Mouse (Mus musculus): ENCODE measurements around the gene Ift52.
"Not testable (repeated sequence)": the region's sequence is repeated elsewhere in the genome, so short reads cannot be mapped to it uniquely, and the experiment has no call there.

Gene Ift52

GRCm38 (mm10) chr2:162998528-162999230 lies 18.5 kb upstream of the Ift52 start:
- in situ Hi-C loops (cut with MboI; ENCODE audit: low pct_unique_long_range_greater_than_20kb in 1 of 2, low sequenced_read_pairs in 2 of 2, unreplicated experiment in 1 of 2), result loop anchor here in 1 of 2 experiments (25.0 kb wide), 1 partner anchor 339 kb away; no protein-coding TSS in a partner anchor

DNA sequence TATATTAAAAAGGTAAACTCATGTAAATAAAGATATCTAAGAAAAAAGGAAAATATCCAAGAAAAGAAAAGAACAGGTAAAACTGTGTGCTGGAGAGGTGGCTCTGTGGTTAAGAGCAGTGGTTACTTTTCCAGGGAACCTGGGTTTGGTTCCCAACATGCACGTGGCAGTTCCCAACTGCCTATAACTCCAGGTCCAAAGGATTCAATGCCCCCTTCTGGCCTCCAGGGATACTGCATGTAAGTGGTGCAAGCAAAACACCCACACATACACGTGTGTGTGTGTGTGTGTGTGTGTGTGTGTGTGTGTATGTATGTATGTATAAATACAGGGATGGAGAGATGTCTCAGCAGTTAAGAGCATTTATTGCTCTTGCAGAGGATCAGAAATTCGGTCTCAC lies 17.4 kb upstream of the Ift52 start:
- in situ Hi-C loops (cut with MboI; ENCODE audit: low pct_unique_long_range_greater_than_20kb in 1 of 2, low sequenced_read_pairs in 2 of 2, unreplicated experiment in 1 of 2), result loop anchor here in 1 of 2 experiments (10.0 to 25.0 kb wide), 2 partner anchors 75 to 338 kb away; no protein-coding TSS in a partner anchor

- in situ Hi-C loops (cut with MboI; ENCODE audit: low pct_unique_long_range_greater_than_20kb in 1 of 2, low sequenced_read_pairs in 2 of 2, unreplicated experiment in 1 of 2), result loop anchor here in 1 of 2 experiments (10.0 kb wide), 1 partner anchor 76 kb away; no protein-coding TSS in a partner anchor
Measured at GRCm38 (mm10) chr2:163001071-163001470, 16.1 kb upstream of the Ift52 start.

- in situ Hi-C loops (cut with MboI; ENCODE audit: low pct_unique_long_range_greater_than_20kb in 1 of 2, low sequenced_read_pairs in 2 of 2, unreplicated experiment in 1 of 2), result loop anchor here in 1 of 2 experiments (10.0 kb wide), 1 partner anchor 82 kb away; no protein-coding TSS in a partner anchor
Measured at GRCm38 (mm10) chr2:163007299-163007698, 9.9 kb upstream of the Ift52 start.

DNA sequence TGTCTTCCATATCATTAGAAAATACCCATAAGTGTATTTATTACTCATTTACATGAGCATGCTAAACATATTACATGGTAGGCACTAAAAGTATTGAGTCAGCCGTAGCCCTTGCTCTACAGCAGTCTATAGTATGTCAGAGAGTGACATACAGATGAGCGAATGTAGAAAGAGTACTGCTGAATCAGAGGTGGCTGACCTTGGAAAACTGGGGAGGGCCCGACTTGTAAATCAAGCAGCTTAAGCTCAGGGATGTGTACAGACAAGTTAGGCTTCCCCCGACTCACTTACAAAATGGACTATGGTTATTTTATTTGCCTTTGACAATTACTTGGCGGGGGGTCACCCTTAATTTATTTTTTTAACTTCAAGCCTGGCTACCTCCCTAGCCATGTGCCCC lies 14.1 kb downstream of the Ift52 start:
- in situ Hi-C loops (cut with MboI; ENCODE audit: low pct_unique_long_range_greater_than_20kb in 1 of 2, low sequenced_read_pairs in 2 of 2, unreplicated experiment in 1 of 2), result no loop called here

- in situ Hi-C loops (cut with MboI; ENCODE audit: low pct_unique_long_range_greater_than_20kb in 1 of 2, low sequenced_read_pairs in 2 of 2, unreplicated experiment in 1 of 2), result no loop called here
Measured at GRCm38 (mm10) chr2:163031757-163032156, 14.6 kb downstream of the Ift52 start.

DNA sequence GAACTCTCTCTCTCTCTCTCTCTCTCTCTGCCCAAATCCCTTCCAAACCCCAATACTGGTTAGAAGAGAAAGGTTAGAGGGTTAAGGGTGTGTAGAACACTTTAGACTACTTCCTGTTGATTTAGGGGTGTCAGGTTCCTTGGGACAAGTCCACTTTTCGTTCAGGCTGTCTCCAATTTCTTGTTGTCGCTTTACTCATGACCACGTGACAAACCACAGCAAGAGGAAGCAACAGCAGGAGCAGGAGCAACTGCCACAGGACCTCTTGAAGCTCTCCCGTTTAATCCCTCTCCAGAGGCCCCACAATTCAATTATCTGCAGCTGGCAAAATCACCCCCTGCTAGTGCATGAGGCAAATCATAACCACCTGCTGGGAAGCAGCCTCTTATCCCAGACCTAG lies 15.5 kb downstream of the Ift52 start:
- in situ Hi-C loops (cut with MboI; ENCODE audit: low pct_unique_long_range_greater_than_20kb in 1 of 2, low sequenced_read_pairs in 2 of 2, unreplicated experiment in 1 of 2), result no loop called here

GRCm38 (mm10) chr2:163039940-163040339 lies 22.8 kb downstream of the Ift52 start:
- in situ Hi-C loops (cut with MboI; ENCODE audit: low pct_unique_long_range_greater_than_20kb in 1 of 2, low sequenced_read_pairs in 2 of 2, unreplicated experiment in 1 of 2), result no loop called here

DNA sequence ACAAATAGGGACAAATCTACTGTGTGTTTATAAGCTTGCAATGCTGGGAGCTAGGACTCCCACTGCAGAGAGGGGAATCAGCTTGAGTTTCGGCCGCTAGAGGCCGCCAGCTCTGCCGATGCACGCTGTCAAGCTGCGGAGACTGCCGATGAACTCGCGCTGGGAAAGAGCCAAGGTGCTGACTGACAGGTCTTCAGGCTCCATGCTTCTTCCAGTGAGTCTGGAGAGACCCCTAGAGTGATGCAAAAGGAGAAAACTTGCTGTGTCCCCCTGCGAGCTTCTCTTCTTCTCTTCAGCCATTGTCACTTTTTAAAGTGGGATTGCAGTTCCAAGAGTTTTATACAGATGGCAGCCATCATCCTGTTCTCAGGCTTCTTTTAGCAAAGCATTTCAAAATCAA lies 31.0 kb downstream of the Ift52 start:
- in situ Hi-C loops (cut with MboI; ENCODE audit: low pct_unique_long_range_greater_than_20kb in 1 of 2, low sequenced_read_pairs in 2 of 2, unreplicated experiment in 1 of 2), result no loop called here

GRCm38 (mm10) chr2:163049116-163049515 lies 32.0 kb downstream of the Ift52 start:
- in situ Hi-C loops (cut with MboI; ENCODE audit: low pct_unique_long_range_greater_than_20kb in 1 of 2, low sequenced_read_pairs in 2 of 2, unreplicated experiment in 1 of 2), result no loop called here

DNA sequence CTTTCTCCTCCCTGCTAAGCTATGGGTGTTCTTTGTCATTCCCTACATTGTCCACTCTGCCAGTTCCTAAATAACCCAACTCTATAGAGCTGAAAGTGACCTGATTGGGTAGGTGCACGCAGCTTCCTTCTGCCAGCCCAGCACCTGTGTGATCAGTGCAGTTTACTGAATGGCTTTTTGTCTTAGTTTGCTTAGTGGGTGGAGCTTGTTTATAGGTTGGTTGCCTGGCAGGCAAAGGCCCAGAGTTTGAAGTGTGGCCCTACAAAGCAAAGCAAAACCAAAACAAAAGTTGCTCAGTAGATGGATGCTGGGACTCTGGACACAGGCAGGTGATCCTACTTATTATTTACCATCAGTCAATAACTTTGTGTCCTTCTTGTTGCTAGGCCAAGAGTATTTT lies 34.5 kb downstream of the Ift52 start:
- in situ Hi-C loops (cut with MboI; ENCODE audit: low pct_unique_long_range_greater_than_20kb in 1 of 2, low sequenced_read_pairs in 2 of 2, unreplicated experiment in 1 of 2), result no loop called here

DNA sequence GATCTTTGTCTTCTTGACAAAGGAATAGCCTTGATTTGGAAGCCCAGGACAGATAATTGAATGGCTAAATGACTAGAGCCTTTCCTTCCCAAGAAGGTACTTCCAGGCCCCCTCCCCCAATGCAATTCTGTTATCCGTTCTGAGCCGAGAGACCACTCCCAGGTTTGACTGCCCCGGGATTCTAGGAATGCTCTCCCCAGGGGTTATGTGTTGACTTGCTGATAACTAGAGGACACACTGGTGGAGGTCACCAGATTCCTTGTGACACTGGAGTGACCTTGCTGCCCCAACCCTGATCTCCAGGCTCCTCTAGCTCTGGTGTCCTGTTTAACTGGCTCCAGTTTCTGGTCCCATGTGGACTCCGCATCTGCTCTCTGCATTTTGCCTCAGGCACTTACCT lies 34.9 kb downstream of the Ift52 start:
- in situ Hi-C loops (cut with MboI; ENCODE audit: low pct_unique_long_range_greater_than_20kb in 1 of 2, low sequenced_read_pairs in 2 of 2, unreplicated experiment in 1 of 2), result no loop called here

GRCm38 (mm10) chr2:163052826-163053225 lies 35.7 kb downstream of the Ift52 start:
- in situ Hi-C loops (cut with MboI; ENCODE audit: low pct_unique_long_range_greater_than_20kb in 1 of 2, low sequenced_read_pairs in 2 of 2, unreplicated experiment in 1 of 2), result no loop called here

- in situ Hi-C loops (cut with MboI; ENCODE audit: low pct_unique_long_range_greater_than_20kb in 1 of 2, low sequenced_read_pairs in 2 of 2, unreplicated experiment in 1 of 2), result no loop called here
Measured at GRCm38 (mm10) chr2:163054335-163054840, 37.2 kb downstream of the Ift52 start, which contains the start of gene Mybl2. Gene Mybl2 (plus strand): TSS chr2:163054687.

GRCm38 (mm10) chr2:163054891-163055494 lies 37.8 kb downstream of the Ift52 start:
- in situ Hi-C loops (cut with MboI; ENCODE audit: low pct_unique_long_range_greater_than_20kb in 1 of 2, low sequenced_read_pairs in 2 of 2, unreplicated experiment in 1 of 2), result no loop called here

- in situ Hi-C loops (cut with MboI; ENCODE audit: low pct_unique_long_range_greater_than_20kb in 1 of 2, low sequenced_read_pairs in 2 of 2, unreplicated experiment in 1 of 2), result no loop called here
Measured at GRCm38 (mm10) chr2:163055715-163056114, 38.6 kb downstream of the Ift52 start.

- in situ Hi-C loops (cut with MboI; ENCODE audit: low pct_unique_long_range_greater_than_20kb in 1 of 2, low sequenced_read_pairs in 2 of 2, unreplicated experiment in 1 of 2), result no loop called here
Measured at GRCm38 (mm10) chr2:163056584-163056983, 39.4 kb downstream of the Ift52 start.

GRCm38 (mm10) chr2:163058981-163059380 lies 41.8 kb downstream of the Ift52 start:
- in situ Hi-C loops (cut with MboI; ENCODE audit: low pct_unique_long_range_greater_than_20kb in 1 of 2, low sequenced_read_pairs in 2 of 2, unreplicated experiment in 1 of 2), result not testable (repeated sequence)

- in situ Hi-C loops (cut with MboI; ENCODE audit: low pct_unique_long_range_greater_than_20kb in 1 of 2, low sequenced_read_pairs in 2 of 2, unreplicated experiment in 1 of 2), result no loop called here
Measured at GRCm38 (mm10) chr2:163060630-163061029, 43.5 kb downstream of the Ift52 start.

Data from mouse embryonic stem cell (cell line).